ENCODE assay signal across 25 mouse cellular contexts in the genomic region with DNA sequence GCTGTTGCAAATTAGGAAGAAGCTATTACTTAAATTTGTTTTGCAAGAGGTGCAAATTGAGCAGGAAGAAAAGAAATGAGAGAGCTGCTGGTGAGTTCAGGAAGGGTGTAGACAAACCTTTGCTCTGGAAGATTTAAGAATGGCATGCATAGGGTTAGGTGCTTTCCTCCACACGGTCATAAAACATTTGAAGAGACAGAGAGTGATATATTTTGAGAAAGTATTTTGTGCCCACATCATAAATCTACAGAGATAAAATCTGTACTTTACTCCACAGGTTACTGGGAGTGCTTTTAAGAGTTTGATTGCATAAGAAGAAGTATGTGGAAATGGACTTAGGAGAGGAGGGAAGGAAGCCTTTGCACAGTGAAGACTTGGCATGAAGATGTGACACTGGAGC.
"Had no signal": no experiment of that assay in that cellular context is flagged by ENCODE, and none has a peak within 500 bp of the region (broad histone marks: within the 10 kb centered on the region; RNA-seq: fewer than 3 reads in every experiment).

No protein-coding gene starts in this region.

- ATAC-seq: hindbrain, postnatal 0 days had no signal

- H3K27me3 ChIP-seq: heart, embryonic 13.5 days; heart, embryonic 15.5 days; hindbrain, embryonic 13.5 days; hindbrain, embryonic 15.5 days; limb, embryonic 12.5 days; liver, embryonic 13.5 days had no signal

- H3K36me3 ChIP-seq: heart, embryonic 13.5 days; heart, embryonic 15.5 days; hindbrain, embryonic 10.5 days; hindbrain, embryonic 13.5 days; hindbrain, embryonic 15.5 days; limb, embryonic 10.5 days; limb, embryonic 12.5 days; liver, embryonic 13.5 days had no signal

- H3K4me3 ChIP-seq: gastrocnemius, adult 2 months; heart, adult 2 months; heart, embryonic 13.5 days; heart, embryonic 15.5 days; hindbrain, embryonic 10.5 days; hindbrain, embryonic 13.5 days; hindbrain, embryonic 15.5 days; layer of hippocampus, adult 2 months; left cerebral cortex, adult 2 months; limb, embryonic 10.5 days; limb, embryonic 12.5 days; liver, embryonic 13.5 days had no signal

- H3K4me1 ChIP-seq: heart, embryonic 13.5 days; heart, embryonic 15.5 days; hindbrain, embryonic 10.5 days; hindbrain, embryonic 13.5 days; hindbrain, embryonic 15.5 days; limb, embryonic 12.5 days; liver, embryonic 13.5 days had no signal

- H3K9ac ChIP-seq: heart, embryonic 13.5 days; heart, embryonic 15.5 days; hindbrain, embryonic 13.5 days; hindbrain, embryonic 15.5 days; limb, embryonic 12.5 days; liver, embryonic 13.5 days had no signal

- H3K27ac ChIP-seq: gastrocnemius, adult 2 months; heart, adult 2 months; heart, embryonic 13.5 days; heart, embryonic 15.5 days; hindbrain, embryonic 10.5 days; hindbrain, embryonic 13.5 days; hindbrain, embryonic 15.5 days; hindbrain, postnatal 0 days; layer of hippocampus, adult 2 months; left cerebral cortex, adult 2 months; limb, embryonic 10.5 days; limb, embryonic 12.5 days; liver, embryonic 13.5 days had no signal

- DNase-seq: gastrocnemius, adult 2 months; gastrocnemius, postnatal 10 days; gastrocnemius, postnatal 25 days; heart, adult 2 months; heart, postnatal 14 days; heart, postnatal 36 days; kidney, adult 18-20 months; kidney, adult 8-10 months; kidney, postnatal 10 days; kidney, postnatal 25 days; kidney, postnatal 4 days; liver; liver, embryonic 13.5 days had no signal

- H3K9me3 ChIP-seq: heart, embryonic 13.5 days; heart, embryonic 15.5 days; hindbrain, embryonic 10.5 days; hindbrain, embryonic 13.5 days; hindbrain, embryonic 15.5 days; limb, embryonic 10.5 days; limb, embryonic 12.5 days; liver, embryonic 13.5 days had no signal

- H3K4me2 ChIP-seq: heart, embryonic 11.5 days; heart, embryonic 13.5 days; heart, embryonic 15.5 days; hindbrain, embryonic 13.5 days; hindbrain, embryonic 15.5 days; limb, embryonic 12.5 days; liver, embryonic 11.5 days; liver, embryonic 13.5 days had no signal
